Mouse (Mus musculus) lung, adult 2 months (tissue): Measurements from ENCODE around the gene Tpcn2.

Experiments
- CTCF ChIP-seq: fragments of 200-500 bp; IDR thresholded peaks from 2 replicates; pipeline ENCODE4 v1.5.1; 2011; ENCODE audit warnings: mild to moderate bottlenecking, low read length, control low read depth; ENCODE audit not compliant: insufficient read depth
- POLR2A ChIP-seq: fragments of 200-500 bp; IDR thresholded peaks from 2 replicates; pipeline ENCODE4 v1.6.1; 2011; ENCODE audit warnings: low read depth, mild to moderate bottlenecking, control low read depth, low read length, borderline replicate concordance; ENCODE audit errors: extremely low read depth

DNA sequence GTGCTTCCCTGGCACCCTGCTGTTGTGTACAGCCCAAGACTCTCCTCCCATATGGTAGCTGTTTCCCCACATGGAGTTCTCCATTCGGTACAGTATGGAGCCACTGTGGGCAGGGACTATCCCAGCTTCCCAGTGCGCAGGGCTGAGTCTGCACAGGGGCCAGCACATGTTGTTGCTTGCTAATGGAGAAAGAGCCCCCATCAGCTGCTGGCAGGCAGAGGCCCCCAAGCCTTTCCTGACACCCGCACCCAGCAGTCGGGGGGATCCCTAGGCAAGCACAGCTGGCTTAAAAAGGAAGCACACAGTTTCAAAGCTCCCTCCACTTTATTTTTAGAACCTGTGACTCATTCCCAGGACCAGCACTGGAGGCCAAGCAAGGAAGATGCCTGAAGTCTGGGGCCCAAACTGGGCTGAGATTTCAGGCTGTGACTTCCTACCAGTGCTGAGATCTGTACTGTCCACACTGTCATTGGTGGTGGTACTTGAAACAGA, 85.5 kb downstream of the Tpcn2 start:
- TF ChIP-seq POLR2A (no peak), CTCF (no peak)
